In the genomic region with DNA sequence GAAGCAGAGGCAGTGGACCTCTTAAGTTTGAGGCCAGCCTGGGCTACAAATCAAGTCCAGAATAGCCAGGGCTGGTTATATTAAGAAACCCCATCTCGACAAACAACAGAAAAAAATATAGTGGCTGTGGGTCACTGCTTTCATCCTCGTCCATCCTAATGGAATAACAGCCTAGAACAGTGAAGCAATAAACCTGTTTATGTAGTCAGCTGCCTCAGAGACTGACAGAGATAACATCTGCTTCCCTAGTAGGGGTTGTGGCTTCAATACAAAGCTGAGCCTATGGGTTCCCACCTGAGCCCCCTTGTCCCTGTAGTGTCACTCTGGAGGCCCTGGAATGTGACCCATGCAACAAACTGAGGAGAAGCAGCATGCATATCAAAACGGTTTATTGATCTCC, we compare ENCODE assay signal across 11 mouse cellular contexts. TPM values are rescaled to one million over a fixed set of nuclear protein-coding genes. Genes with fewer than 3 reads are reported as not detected.
DNase-seq lines count a peak whose midpoint lies in the region; ATAC-seq and TF ChIP-seq lines count a peak whose summit lies in the region.
"Had no signal": no experiment of that assay in that cellular context is flagged by ENCODE, and none has a peak within 500 bp of the region (broad histone marks: within the 10 kb centered on the region; RNA-seq: fewer than 3 reads in every experiment).

No protein-coding gene starts in this region.

- no peak overlapping the region for H3K9ac ChIP-seq in kidney, embryonic 15.5 days
- H3K9ac ChIP-seq in MEL (ENCODE audit: control insufficient read depth, low read depth, low read length, poor library complexity, severe bottlenecking), result no peak overlapping the region
- peak overlapping the region; percentile 27; the same call in 1 of the 2 replicates for H3K9ac ChIP-seq in intestine, postnatal 0 days (ENCODE audit: low read depth, low read length)

- no peaks in the 10 kb centered on the region for H3K27me3 ChIP-seq in kidney, embryonic 15.5 days
- H3K27me3 ChIP-seq in MEL (ENCODE audit: control insufficient read depth in 1 of 2, insufficient read depth in 2 of 2, low read length in 2 of 2), result no peaks in the 10 kb centered on the region
- H3K27me3 ChIP-seq in intestine, postnatal 0 days (replicated peaks; ENCODE audit: control insufficient read depth, insufficient read depth, low read length), result no peaks in the 10 kb centered on the region
- no peaks in the 10 kb centered on the region for H3K27me3 ChIP-seq in small intestine, adult 2 months (ENCODE audit: control insufficient read depth, insufficient read depth, low read length)

- no peak for TF ChIP-seq RAD21 in MEL (IDR thresholded peaks at IDR 0.05; ENCODE audit: low read depth, low read length)

- H3K4me3 ChIP-seq in kidney, embryonic 15.5 days (replicated peaks), result no peak overlapping the region
- H3K4me3 ChIP-seq in MEL (ENCODE audit: control insufficient read depth in 1 of 2, insufficient read depth in 1 of 2, low read depth in 2 of 2, low read length in 2 of 2), result no peak overlapping the region
- H3K4me3 ChIP-seq in intestine, postnatal 0 days (ENCODE audit: low read depth, low read length), result no peak overlapping the region
- H3K4me3 ChIP-seq in small intestine, adult 2 months (ENCODE audit: low read depth, low read length), result no peak overlapping the region

- H3K4me1 ChIP-seq in kidney, embryonic 15.5 days, result peaks cover 66% of the 10 kb centered on the region
- H3K4me1 ChIP-seq in MEL (ENCODE audit: control insufficient read depth in 1 of 2, insufficient read depth in 2 of 2, low read length in 2 of 2), result peaks cover 4 to 13% of the 10 kb centered on the region in 2 experiments; a peak in 3 of 4 replicates
- H3K4me1 ChIP-seq in intestine, postnatal 0 days (replicated peaks; ENCODE audit: control insufficient read depth, insufficient read depth, low read length), result peaks cover 13% of the 10 kb centered on the region; the same call in 1 of the 2 replicates
- peaks cover 33% of the 10 kb centered on the region for H3K4me1 ChIP-seq in small intestine, adult 2 months (ENCODE audit: control insufficient read depth, insufficient read depth, insufficient read length, low read length)

- no peak for DNase-seq in kidney, adult 11 months
- DNase-seq in MEL (ENCODE audit: low read depth, low spot score), result no peak
- DNase-seq in left cerebral cortex, postnatal 36 days (ENCODE audit: low spot score in 2 of 2), result no peak
- no peak for DNase-seq in c-Kit-positive CD71-positive TER-119-positive erythroid progenitor cells, embryonic 14.5 days (ENCODE audit: low spot score)
- DNase-seq: adrenal gland, adult 2 months; left cerebral cortex, postnatal 4 days; retina, postnatal 1 day; thymus, postnatal 4 days had no signal

- 27% methylated on average over 3 of the region's 3 CpGs for WGBS in kidney, embryonic 15.5 days
- 17% methylated on average over 3 of the region's 3 CpGs for WGBS in intestine, postnatal 0 days
- WGBS in small intestine, adult 2 months, result 21% methylated on average over 3 of the region's 3 CpGs

- no peak for TF ChIP-seq CTCF in MEL (IDR thresholded peaks at IDR 0.05 in 2 of 3, conservative IDR thresholded peaks at IDR 0.05 in 1 of 3; ENCODE audit: control insufficient read depth in 1 of 3, insufficient read depth in 1 of 3, low read depth in 2 of 3, low read length in 3 of 3, poor library complexity in 1 of 3, severe bottlenecking in 1 of 3)
- no peak for TF ChIP-seq CTCF in intestine, postnatal 0 days (IDR thresholded peaks at IDR 0.05; ENCODE audit: low read depth)
- no peak for TF ChIP-seq CTCF in small intestine, adult 2 months (IDR thresholded peaks at IDR 0.05; ENCODE audit: extremely low read depth, insufficient read length, insufficient replicate concordance, low read depth, low read length)

- no peak for ATAC-seq in kidney, embryonic 15.5 days (replicated peaks; ENCODE audit: low FRiP score)
- ATAC-seq in intestine, postnatal 0 days, result no peak; the same call in 1 of the 2 replicates

- H3K4me2 ChIP-seq in kidney, embryonic 15.5 days, result peak overlapping the region; percentile 89; the same call in 1 of the 2 replicates
- H3K4me2 ChIP-seq in intestine, postnatal 0 days (replicated peaks; ENCODE audit: low read depth), result no peak overlapping the region; the same call in 1 of the 2 replicates

- intact Hi-C loops in left cerebral cortex, postnatal 36 days (cut with DNase I), result no loop called here

- peaks cover 23% of the 10 kb centered on the region for H3K79me2 ChIP-seq in MEL (ENCODE audit: control insufficient read depth, insufficient read depth, low read length, poor library complexity)

- peak overlapping the region; percentile 67 for H3K27ac ChIP-seq in kidney, embryonic 15.5 days
- H3K27ac ChIP-seq in MEL (ENCODE audit: control insufficient read depth, low read depth, low read length), result 0 out of 2 replicates have a peak overlapping the region, but pooled peaks have one; percentile 64
- peak overlapping the region; percentile 88 for H3K27ac ChIP-seq in intestine, postnatal 0 days (ENCODE audit: low read depth, low read length)
- peak overlapping the region; percentile 91 for H3K27ac ChIP-seq in small intestine, adult 2 months (ENCODE audit: insufficient read depth, low read depth, low read length)

- TF ChIP-seq EP300 in MEL (IDR thresholded peaks at IDR 0.05; ENCODE audit: low read depth in 1 of 2, low read length in 2 of 2), result no peak

- H3K9me3 ChIP-seq in kidney, embryonic 15.5 days (replicated peaks), result no peaks in the 10 kb centered on the region
- no peaks in the 10 kb centered on the region for H3K9me3 ChIP-seq in MEL (replicated peaks; ENCODE audit: insufficient read depth, low read length)
- no peaks in the 10 kb centered on the region for H3K9me3 ChIP-seq in intestine, postnatal 0 days (ENCODE audit: control insufficient read depth)

- peaks cover 52% of the 10 kb centered on the region for H3K36me3 ChIP-seq in kidney, embryonic 15.5 days
- peaks cover 0 to 10% of the 10 kb centered on the region in 2 experiments; a peak in 2 of 4 replicates for H3K36me3 ChIP-seq in MEL (ENCODE audit: control insufficient read depth in 1 of 2, insufficient read depth in 2 of 2, low read length in 2 of 2)
- H3K36me3 ChIP-seq in intestine, postnatal 0 days (ENCODE audit: control insufficient read depth, insufficient read depth), result peaks cover 40% of the 10 kb centered on the region
- peaks cover 20% of the 10 kb centered on the region for H3K36me3 ChIP-seq in small intestine, adult 2 months (ENCODE audit: control insufficient read depth, insufficient read depth, low read length)

- no peak for TF ChIP-seq POLR2A in MEL (IDR thresholded peaks at IDR 0.05; ENCODE audit: control insufficient read depth in 1 of 2, insufficient read depth in 1 of 2, low read depth in 1 of 2, low read length in 2 of 2, poor library complexity in 1 of 2)
- TF ChIP-seq POLR2A in small intestine, adult 2 months (IDR thresholded peaks at IDR 0.05; ENCODE audit: low read depth, low read length), result no peak

TF ChIP-seq in MEL, 35 proteins besides CTCF, POLR2A, EP300 and RAD21:
- TF ChIP-seq RCOR1 (IDR thresholded peaks at IDR 0.05; ENCODE audit: low read depth, low read length) (no peak), GATA1 (IDR thresholded peaks at IDR 0.05; ENCODE audit: low read depth, low read length) (0 out of 2 replicates have a peak, but pooled peaks have one; percentile 15)
TF ChIP-seq in MEL: peak in this region for 1.

RNA-seq across cellular contexts. Expression of a gene that starts 2.4 kb away (rescaled TPM):
- polyA plus RNA-seq in kidney, embryonic 15.5 days (2015; fragmentation: Nextera tagmentation; extraction: Ambion mirVana), result 333 and 353 TPM in 2 replicates
- total RNA-seq in MEL (2012; rRNA removed), result 239 and 243 TPM in 2 replicates
- polyA plus RNA-seq in MEL (2012; ENCODE audit: insufficient read depth in 1 of 2, insufficient read length in 2 of 2, low read depth in 1 of 2, low replicate concordance in 2 of 2, missing spikeins in 1 of 2), result 100 to 1,000 TPM in 1 of 2 experiments, not detected in 1; 287 TPM
- 676 and 681 TPM in 2 replicates for polyA plus RNA-seq in intestine, postnatal 0 days (2015; fragmentation: Nextera tagmentation; extraction: Ambion mirVana)
- polyA plus RNA-seq in small intestine, adult 2 months (2012; rRNA removed), result 327 and 537 TPM in 2 replicates
- 10 to 100 TPM; 54.5 to 62.3 TPM for total RNA-seq in left cerebral cortex, postnatal 36 days (2021)

RNA-seq across cellular contexts. Expression of a gene that starts 6.4 kb away (rescaled TPM):
- 40.8 and 50.4 TPM in 2 replicates for polyA plus RNA-seq in kidney, embryonic 15.5 days (2015; fragmentation: Nextera tagmentation; extraction: Ambion mirVana)
- total RNA-seq in MEL (2012; rRNA removed), result 64.3 and 74.6 TPM in 2 replicates
- 10 to 100 TPM in 1 of 2 experiments, not detected in 1; 84.5 TPM for polyA plus RNA-seq in MEL (2012; ENCODE audit: insufficient read depth in 1 of 2, insufficient read length in 2 of 2, low read depth in 1 of 2, low replicate concordance in 2 of 2, missing spikeins in 1 of 2)
- 13.3 and 14.0 TPM in 2 replicates for polyA plus RNA-seq in intestine, postnatal 0 days (2015; fragmentation: Nextera tagmentation; extraction: Ambion mirVana)
- 26.8 and 64.8 TPM in 2 replicates for polyA plus RNA-seq in small intestine, adult 2 months (2012; rRNA removed)
- 1 to 10 TPM; 1.8 to 3.5 TPM for total RNA-seq in left cerebral cortex, postnatal 36 days (2021)

RNA-seq across cellular contexts. Expression of a gene that starts 23.1 kb away (rescaled TPM):
- polyA plus RNA-seq in kidney, embryonic 15.5 days (2015; fragmentation: Nextera tagmentation; extraction: Ambion mirVana), result 13.2 and 17.8 TPM in 2 replicates
- total RNA-seq in MEL (2012; rRNA removed), result 144 and 155 TPM in 2 replicates
- 100 to 1,000 TPM in 1 of 2 experiments, 10 to 100 TPM in 1; 35.1 to 223 TPM for polyA plus RNA-seq in MEL (2012; ENCODE audit: insufficient read depth in 1 of 2, insufficient read length in 2 of 2, low read depth in 1 of 2, low replicate concordance in 2 of 2, missing spikeins in 1 of 2)
- 4.4 and 7.3 TPM in 2 replicates for polyA plus RNA-seq in intestine, postnatal 0 days (2015; fragmentation: Nextera tagmentation; extraction: Ambion mirVana)
- 29.5 and 36.4 TPM in 2 replicates for polyA plus RNA-seq in small intestine, adult 2 months (2012; rRNA removed)
- 1 to 10 TPM; 6.5 to 7.6 TPM for total RNA-seq in left cerebral cortex, postnatal 36 days (2021)

RNA-seq across cellular contexts. Expression of a gene that starts 37.0 kb away (rescaled TPM):
- 14.0 and 16.0 TPM in 2 replicates for polyA plus RNA-seq in kidney, embryonic 15.5 days (2015; fragmentation: Nextera tagmentation; extraction: Ambion mirVana)
- total RNA-seq in MEL (2012; rRNA removed), result 1.7 and 2.1 TPM in 2 replicates
- 1 to 10 TPM in 1 of 2 experiments, not detected in 1; 3.0 TPM for polyA plus RNA-seq in MEL (2012; ENCODE audit: insufficient read depth in 1 of 2, insufficient read length in 2 of 2, low read depth in 1 of 2, low replicate concordance in 2 of 2, missing spikeins in 1 of 2)
- 58.1 and 59.0 TPM in 2 replicates for polyA plus RNA-seq in intestine, postnatal 0 days (2015; fragmentation: Nextera tagmentation; extraction: Ambion mirVana)
- polyA plus RNA-seq in small intestine, adult 2 months (2012; rRNA removed), result 9.7 and 20.4 TPM in 2 replicates
- 1 to 10 TPM; 8.8 to 9.2 TPM for total RNA-seq in left cerebral cortex, postnatal 36 days (2021)

RNA-seq across cellular contexts. Expression of a gene that starts 37.2 kb away (rescaled TPM):
- 51.8 and 54.8 TPM in 2 replicates for polyA plus RNA-seq in kidney, embryonic 15.5 days (2015; fragmentation: Nextera tagmentation; extraction: Ambion mirVana)
- 21.6 and 21.7 TPM in 2 replicates for total RNA-seq in MEL (2012; rRNA removed)
- 10 to 100 TPM in 1 of 2 experiments, not detected in 1; 15.1 TPM for polyA plus RNA-seq in MEL (2012; ENCODE audit: insufficient read depth in 1 of 2, insufficient read length in 2 of 2, low read depth in 1 of 2, low replicate concordance in 2 of 2, missing spikeins in 1 of 2)
- polyA plus RNA-seq in intestine, postnatal 0 days (2015; fragmentation: Nextera tagmentation; extraction: Ambion mirVana), result 136 and 144 TPM in 2 replicates
- 59.9 and 161 TPM in 2 replicates for polyA plus RNA-seq in small intestine, adult 2 months (2012; rRNA removed)
- 10 to 100 TPM; 78.7 to 84.5 TPM for total RNA-seq in left cerebral cortex, postnatal 36 days (2021)
